Mouse (Mus musculus) testis, adult 2 months (tissue): ENCODE data around the gene Sec1.

Source experiments
- CTCF ChIP-seq: fragments of 200-500 bp; IDR thresholded peaks from 2 replicates; pipeline ENCODE4 v1.5.1; 2012; ENCODE audit warnings: low read depth, mild to moderate bottlenecking, inconsistent platforms, low read length, moderate library complexity; ENCODE audit not compliant: control insufficient read depth, insufficient read depth, insufficient replicate concordance
- POLR2A ChIP-seq: fragments of 200-500 bp; IDR thresholded peaks from 2 replicates; pipeline ENCODE4 v1.6.1; 2012; ENCODE audit warnings: low read depth, mild to moderate bottlenecking, inconsistent platforms, low read length, moderate library complexity; ENCODE audit not compliant: control insufficient read depth

DNA sequence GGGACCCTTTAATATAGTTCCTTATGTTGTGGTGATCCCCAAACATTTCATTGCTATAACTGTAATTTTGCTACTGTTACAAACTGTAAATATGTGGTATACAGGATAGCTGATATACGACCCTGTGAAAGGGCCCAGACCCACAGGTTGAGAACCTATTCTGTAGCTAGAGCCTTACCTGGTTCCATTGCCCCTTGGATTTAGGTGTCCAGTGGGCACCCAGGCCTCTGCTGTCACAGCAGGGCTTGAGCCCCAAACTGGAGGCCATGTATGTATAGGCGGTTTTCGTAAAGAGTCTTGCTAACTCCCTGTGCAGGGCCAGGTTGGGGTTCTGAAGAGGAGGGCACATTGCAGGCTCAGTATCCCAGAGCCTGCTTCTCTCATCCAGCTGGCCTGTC, 22.3 kb upstream of the Sec1 start:
- no peak for TF ChIP-seq CTCF
- TF ChIP-seq POLR2A: no peak
